Mouse (Mus musculus) neural tube, embryonic 11.5 days (tissue): ENCODE measurements at regions not wholly inside any gene's neighbourhood (a gene's known extent, or its start where the extent isn't known, plus 50 kb on each side); places are given as distances from the start of the nearest gene placed in this dataset.

Experiments
- ATAC-seq: fragments of 200-750 bp; cut with Nextera tagmentation; 2 replicates; pipeline ENCODE4 v1.8.0; 2017; ENCODE audit warnings: moderate number of reproducible peaks, mild to moderate bottlenecking, moderate TSS enrichment, moderate library complexity; ENCODE audit not compliant: insufficient read depth, low FRiP score, low TSS enrichment
- DNase-seq: peaks from one replicate; pipeline ENCODE4 v3.0.0-alpha.2; 2015; ENCODE audit warnings: low spot score
- H3K27ac ChIP-seq: fragments of 300-500 bp; sonication (generic); 2 replicates; pipeline ENCODE4 v1.5.1; 2014; ENCODE audit warnings: low read depth, mild to moderate bottlenecking, low read length
- H3K27me3 ChIP-seq: fragments of 300-500 bp; sonication (generic); 2 replicates; pipeline ENCODE4 v1.6.1; 2014; ENCODE audit warnings: mild to moderate bottlenecking, low read length, mixed read lengths; ENCODE audit not compliant: control insufficient read depth, insufficient read depth
- H3K36me3 ChIP-seq: fragments of 300-500 bp; sonication (generic); 2 replicates; pipeline ENCODE4 v1.6.1; 2014; ENCODE audit warnings: mild to moderate bottlenecking, low read length, moderate library complexity, mixed read lengths; ENCODE audit not compliant: control insufficient read depth, insufficient read depth
- H3K4me1 ChIP-seq: fragments of 300-500 bp; sonication (generic); 2 replicates; pipeline ENCODE4 v1.6.1; 2014; ENCODE audit warnings: low read length, mixed read lengths; ENCODE audit not compliant: control insufficient read depth, insufficient read depth
- H3K4me2 ChIP-seq: fragments of 300-500 bp; sonication (generic); 2 replicates; pipeline ENCODE4 v1.6.1; 2014; ENCODE audit warnings: low read depth, mild to moderate bottlenecking, moderate library complexity
- H3K4me3 ChIP-seq: fragments of 300-500 bp; sonication (generic); 2 replicates; pipeline ENCODE4 v1.5.1; 2014; ENCODE audit warnings: low read depth, low read length
- H3K9ac ChIP-seq: fragments of 300-500 bp; sonication (generic); 2 replicates; pipeline ENCODE4 v1.6.1; 2014; ENCODE audit warnings: mild to moderate bottlenecking, low read length
- H3K9me3 ChIP-seq: fragments of 300-500 bp; sonication (generic); 2 replicates; pipeline ENCODE4 v1.6.1; 2016; ENCODE audit warnings: low read length; ENCODE audit not compliant: control insufficient read depth
- WGBS: fragments of 180-500 bp; shearing (Covaris S2); extraction: QIAGEN DNeasy Blood & Tissue Kit; methylation state at CpG from one replicate; pipeline ENCODE4 v1.1.7; 2014; 5-methylcytosine and 5-hydroxymethylcytosine counted together

GRCm38 (mm10) chr17:77711130-77711529 is 488.9 kb upstream of the Crim1 start:
- Histone ChIP-seq H3K9me3 (no peaks in the 10 kb centered on the region), H3K4me1 (no peaks in the 10 kb centered on the region), H3K36me3 (no peaks in the 10 kb centered on the region), H3K9ac (no peak overlapping the region), H3K27me3 (no peaks in the 10 kb centered on the region), H3K27ac (no peak overlapping the region), H3K4me3 (no peak overlapping the region), H3K4me2 (no peak overlapping the region)
- DNase-seq (no peak), ATAC-seq (no peak)
- WGBS: 55% methylated on average over 1 of the region's 1 CpGs

- H3K4me2 ChIP-seq: no peak overlapping the region
- 77% methylated on average over 1 of the region's 1 CpGs for WGBS
Measured at GRCm38 (mm10) chr17:77712189-77712588, 487.9 kb upstream of the Crim1 start.

GRCm38 (mm10) chr17:77718450-77718849 is 481.6 kb upstream of the Crim1 start:
- DNase-seq (no peak), ATAC-seq (no peak)

More at GRCm38 (mm10) chr17:77712189-77712588, 487.9 kb upstream of the Crim1 start:
- Histone ChIP-seq H3K27ac (no peak overlapping the region), H3K27me3 (no peaks in the 10 kb centered on the region), H3K36me3 (no peaks in the 10 kb centered on the region), H3K4me3 (no peak overlapping the region), H3K9me3 (no peaks in the 10 kb centered on the region), H3K4me1 (no peaks in the 10 kb centered on the region), H3K9ac (no peak overlapping the region)
- 0 out of 2 replicates have a peak, but pooled peaks have one; percentile 43 for ATAC-seq
- peak; percentile 12 for DNase-seq

GRCm38 (mm10) chr17:77734413-77735024 is 465.5 kb upstream of the Crim1 start:
- H3K9me3 ChIP-seq: no peaks in the 10 kb centered on the region
- no peaks in the 10 kb centered on the region for H3K27me3 ChIP-seq
- H3K9ac ChIP-seq: no peak overlapping the region
- H3K36me3 ChIP-seq: no peaks in the 10 kb centered on the region
- WGBS: 84% methylated on average over 3 of the region's 3 CpGs
- no peak overlapping the region for H3K27ac ChIP-seq
- ATAC-seq (no peak), DNase-seq (no peak)
- no peak overlapping the region for H3K4me3 ChIP-seq
- no peak overlapping the region for H3K4me2 ChIP-seq
- no peaks in the 10 kb centered on the region for H3K4me1 ChIP-seq

More at GRCm38 (mm10) chr17:77718450-77718849, 481.6 kb upstream of the Crim1 start:
- Histone ChIP-seq H3K27ac (no peak overlapping the region), H3K9ac (no peak overlapping the region), H3K4me2 (no peak overlapping the region), H3K4me3 (no peak overlapping the region), H3K27me3 (no peaks in the 10 kb centered on the region), H3K4me1 (no peaks in the 10 kb centered on the region), H3K36me3 (no peaks in the 10 kb centered on the region), H3K9me3 (no peaks in the 10 kb centered on the region)
- 90% methylated on average over 2 of the region's 2 CpGs for WGBS
